Mouse (Mus musculus): ENCODE data around the gene Tecpr1.
A peak's percentile ranks its signal among the peaks of the same experiment; 100 is the strongest.

Tecpr1 gene

GRCm38 (mm10) chr5:144169275-144169975, 54.0 kb downstream of the Tecpr1 start:
- DNase-seq (ENCODE audit: low spot score in 2 of 2) = no peak

- DNase-seq (ENCODE audit: low spot score in 2 of 2) = no peak
Measured at GRCm38 (mm10) chr5:144165756-144166155, 57.7 kb downstream of the Tecpr1 start.

- no peak for DNase-seq (ENCODE audit: low spot score in 2 of 2)
Measured at GRCm38 (mm10) chr5:144162813-144163517, 60.5 kb downstream of the Tecpr1 start.

GRCm38 (mm10) chr5:144162080-144162812, 61.2 kb downstream of the Tecpr1 start:
- no peak for DNase-seq (ENCODE audit: low spot score in 2 of 2)

- DNase-seq (ENCODE audit: low spot score in 2 of 2) = no peak
Measured at GRCm38 (mm10) chr5:144159137-144159536, 64.3 kb downstream of the Tecpr1 start.

GRCm38 (mm10) chr5:144158604-144159003, 64.8 kb downstream of the Tecpr1 start:
- no peak for DNase-seq (ENCODE audit: low spot score in 2 of 2)

GRCm38 (mm10) chr5:144154528-144154927, 68.9 kb downstream of the Tecpr1 start:
- DNase-seq (ENCODE audit: low spot score in 2 of 2) = peak; percentile 52 to 66

- no peak for DNase-seq (ENCODE audit: low spot score in 2 of 2)
Measured at GRCm38 (mm10) chr5:144151270-144151669, 72.1 kb downstream of the Tecpr1 start.

GRCm38 (mm10) chr5:144149530-144149929, 73.9 kb downstream of the Tecpr1 start:
- no peak for DNase-seq (ENCODE audit: low spot score in 2 of 2)

- no peak for DNase-seq (ENCODE audit: low spot score in 2 of 2)
Measured at GRCm38 (mm10) chr5:144146898-144147297, 76.5 kb downstream of the Tecpr1 start.
